Mouse (Mus musculus) midbrain, embryonic 12.5 days (tissue): Measurements from ENCODE around the gene Scnn1a. TPM values are rescaled to one million over a fixed set of nuclear protein-coding genes. Genes with fewer than 3 reads are reported as not detected.
A peak's percentile ranks its signal among the peaks of the same experiment; 100 is the strongest.

Source experiments
- ATAC-seq: fragments of 200-750 bp; cut with Nextera tagmentation; 2 replicates; pipeline ENCODE4 v1.8.0; 2017; ENCODE audit warnings: low read depth, moderate TSS enrichment, moderate library complexity; ENCODE audit not compliant: low FRiP score
- H3K27ac ChIP-seq: fragments of 300-500 bp; sonication (generic); replicated peaks from 2 replicates; pipeline ENCODE4 v1.5.1; 2016; ENCODE audit warnings: mild to moderate bottlenecking
- H3K27me3 ChIP-seq: fragments of 300-500 bp; sonication (generic); 2 replicates; pipeline ENCODE4 v1.6.1; 2016; ENCODE audit warnings: mild to moderate bottlenecking
- H3K36me3 ChIP-seq: fragments of 300-500 bp; sonication (generic); 2 replicates; pipeline ENCODE4 v1.6.1; 2016
- H3K4me1 ChIP-seq: fragments of 300-500 bp; sonication (generic); 2 replicates; pipeline ENCODE4 v1.6.1; 2016
- H3K4me2 ChIP-seq: fragments of 300-500 bp; sonication (generic); replicated peaks from 2 replicates; pipeline ENCODE4 v1.6.1; 2016; ENCODE audit warnings: mild to moderate bottlenecking, moderate library complexity
- H3K4me3 ChIP-seq: fragments of 300-500 bp; sonication (generic); 2 replicates; pipeline ENCODE4 v1.5.1; 2016; ENCODE audit warnings: mild to moderate bottlenecking
- H3K9ac ChIP-seq: fragments of 300-500 bp; sonication (generic); replicated peaks from 2 replicates; pipeline ENCODE4 v1.6.1; 2016; ENCODE audit warnings: mild to moderate bottlenecking, moderate library complexity
- H3K9me3 ChIP-seq: fragments of 300-500 bp; sonication (generic); 2 replicates; pipeline ENCODE4 v1.6.1; 2016; ENCODE audit warnings: mild to moderate bottlenecking
- WGBS: fragments of 180-500 bp; shearing (Covaris S2); methylation state at CpG from one replicate; pipeline ENCODE4 v1.1.7; 2016; 5-methylcytosine and 5-hydroxymethylcytosine counted together
- polyA plus RNA-seq: library from polyadenylated mRNA; unstranded; fragments of >200 nt; fragmentation: Nextera tagmentation; extraction: Ambion mirVana; gene quantifications from 2 replicates; pipeline ENCODE4 v1.2.1, GENCODE M21; 2016

Scnn1a gene
- polyA plus RNA-seq, 1 experiment from 2014 or later = 0.43 TPM

- Histone ChIP-seq H3K27me3 (peaks cover 73% of the 10 kb centered on the region), H3K9ac (no peak overlapping the region), H3K27ac (no peak overlapping the region), H3K4me3 (no peak overlapping the region), H3K9me3 (no peaks in the 10 kb centered on the region), H3K4me1 (peaks cover 18% of the 10 kb centered on the region), H3K4me2 (no peak overlapping the region), H3K36me3 (no peaks in the 10 kb centered on the region)
- no peak for ATAC-seq
- 52% methylated on average over 6 of the region's 6 CpGs for WGBS
These were observed 56.6 kb downstream of the Scnn1a start for GRCm38 (mm10) chr6:125377042-125377441.

GRCm38 (mm10) chr6:125377582-125378451 is 57.4 kb downstream of the Scnn1a start:
- H3K36me3 ChIP-seq = no peaks in the 10 kb centered on the region
- peaks cover 75% of the 10 kb centered on the region for H3K27me3 ChIP-seq
- no peak overlapping the region for H3K4me2 ChIP-seq
- H3K4me3 ChIP-seq = no peak overlapping the region
- H3K9me3 ChIP-seq = no peaks in the 10 kb centered on the region
- H3K27ac ChIP-seq = no peak overlapping the region
- H3K9ac ChIP-seq = no peak overlapping the region
- ATAC-seq = no peak
- 40% methylated on average over 15 of the region's 16 CpGs for WGBS
- H3K4me1 ChIP-seq = peaks cover 18% of the 10 kb centered on the region

- H3K27ac ChIP-seq = no peak overlapping the region
- H3K4me2 ChIP-seq = no peak overlapping the region
- ATAC-seq = no peak
- H3K9ac ChIP-seq = no peak overlapping the region
- no peaks in the 10 kb centered on the region for H3K36me3 ChIP-seq
- H3K4me3 ChIP-seq = no peak overlapping the region
- peaks cover 18% of the 10 kb centered on the region for H3K4me1 ChIP-seq
- 11% methylated on average over 6 of the region's 6 CpGs for WGBS
- no peaks in the 10 kb centered on the region for H3K9me3 ChIP-seq
- H3K27me3 ChIP-seq = peaks cover 74% of the 10 kb centered on the region
These were observed 58.2 kb downstream of the Scnn1a start for GRCm38 (mm10) chr6:125378621-125379020.

- Histone ChIP-seq H3K27me3 (peaks cover 70% of the 10 kb centered on the region), H3K9me3 (no peaks in the 10 kb centered on the region), H3K27ac (no peak overlapping the region), H3K4me1 (peaks cover 18% of the 10 kb centered on the region), H3K4me3 (peak overlapping the region; percentile 37), H3K9ac (no peak overlapping the region), H3K4me2 (peak overlapping the region; percentile 54), H3K36me3 (no peaks in the 10 kb centered on the region)
- WGBS = 2% methylated on average over 9 of the region's 9 CpGs
- ATAC-seq = no peak
These were observed 59.3 kb downstream of the Scnn1a start for GRCm38 (mm10) chr6:125379781-125380180.

GRCm38 (mm10) chr6:125380372-125381360 is 60.2 kb downstream of the Scnn1a start, which contains the start of gene Plekhg6:
Gene Plekhg6, minus strand, starts transcription at chr6:125380793.
- H3K27ac ChIP-seq = no peak within 1 kb of the TSS
- H3K4me2 ChIP-seq = peak within 1 kb of the TSS; percentile 54
- peak; percentile 28; the same call in 1 of the 2 replicates for ATAC-seq
- peaks cover 67% of the 10 kb centered on the region for H3K27me3 ChIP-seq
- no peaks in the 10 kb centered on the region for H3K36me3 ChIP-seq
- 10% methylated on average over 40 of the region's 40 CpGs for WGBS
- H3K4me1 ChIP-seq = peaks cover 18% of the 10 kb centered on the region
- H3K4me3 ChIP-seq = peak within 1 kb of the TSS; percentile 37
- no peak within 1 kb of the TSS; the same call in 1 of the 2 replicates for H3K9ac ChIP-seq
- H3K9me3 ChIP-seq = no peaks in the 10 kb centered on the region

- Histone ChIP-seq H3K4me3 (no peak overlapping the region), H3K9ac (no peak overlapping the region), H3K36me3 (no peaks in the 10 kb centered on the region), H3K27ac (no peak overlapping the region), H3K4me2 (no peak overlapping the region), H3K4me1 (peaks cover 18% of the 10 kb centered on the region), H3K27me3 (peaks cover 62% of the 10 kb centered on the region), H3K9me3 (no peaks in the 10 kb centered on the region)
- 70% methylated on average over 2 of the region's 2 CpGs for WGBS
- ATAC-seq = no peak
These were observed 61.6 kb downstream of the Scnn1a start for GRCm38 (mm10) chr6:125382024-125382423.

- H3K4me3 ChIP-seq = no peak overlapping the region
- H3K9ac ChIP-seq = no peak overlapping the region
- no peaks in the 10 kb centered on the region for H3K36me3 ChIP-seq
- H3K9me3 ChIP-seq = no peaks in the 10 kb centered on the region
- WGBS = 63% methylated on average over 11 of the region's 11 CpGs
- peaks cover 4% of the 10 kb centered on the region for H3K4me1 ChIP-seq
- H3K27ac ChIP-seq = no peak overlapping the region
- no peak for ATAC-seq
- H3K27me3 ChIP-seq = peaks cover 29% of the 10 kb centered on the region
- no peak overlapping the region for H3K4me2 ChIP-seq
These were observed 64.9 kb downstream of the Scnn1a start for GRCm38 (mm10) chr6:125385066-125385974.

GRCm38 (mm10) chr6:125386080-125386479 is 65.6 kb downstream of the Scnn1a start:
- ATAC-seq = no peak
- Histone ChIP-seq H3K9me3 (no peaks in the 10 kb centered on the region), H3K4me3 (no peak overlapping the region), H3K36me3 (no peaks in the 10 kb centered on the region), H3K4me2 (no peak overlapping the region), H3K4me1 (no peaks in the 10 kb centered on the region), H3K27me3 (peaks cover 22% of the 10 kb centered on the region), H3K27ac (no peak overlapping the region), H3K9ac (no peak overlapping the region)
- WGBS = 79% methylated on average over 6 of the region's 6 CpGs

GRCm38 (mm10) chr6:125389853-125390252 is 69.4 kb downstream of the Scnn1a start:
- WGBS = 93% methylated on average over 5 of the region's 5 CpGs
- Histone ChIP-seq H3K9ac (no peak overlapping the region), H3K9me3 (no peaks in the 10 kb centered on the region), H3K4me2 (no peak overlapping the region), H3K27ac (no peak overlapping the region), H3K36me3 (no peaks in the 10 kb centered on the region), H3K4me3 (no peak overlapping the region), H3K4me1 (no peaks in the 10 kb centered on the region), H3K27me3 (no peaks in the 10 kb centered on the region)
- ATAC-seq = no peak
